Mouse (Mus musculus) CH12.LX (cell line): ENCODE measurements at regions not wholly inside any gene's neighbourhood (a gene's known extent, or its start where the extent isn't known, plus 50 kb on each side); places are given as distances from the start of the nearest gene placed in this dataset.

Experiments
- DNase-seq: peaks from one replicate; pipeline ENCODE4 v3.0.0-alpha.2; 2013; ENCODE audit errors: extremely low read depth
- H3K27ac ChIP-seq: 2 replicates; pipeline ENCODE4 v1.5.1; 2012; ENCODE audit warnings: low read depth, mild to moderate bottlenecking, control low read depth, moderate library complexity; ENCODE audit not compliant: insufficient read depth
- H3K27me3 ChIP-seq: replicated peaks from 2 replicates; pipeline ENCODE3; 2012; ENCODE audit warnings: inconsistent platforms
- H3K36me3 ChIP-seq, 2 experiments: replicated peaks in 1 of 2; 2 replicates each; pipeline versions ENCODE3 to v1.6.1; 2012; ENCODE audit warnings: inconsistent platforms in 1 of 2, low read length in 1 of 2, mild to moderate bottlenecking in 1 of 2, mixed read lengths in 1 of 2, moderate library complexity in 1 of 2; ENCODE audit not compliant: control insufficient read depth in 1 of 2, insufficient read depth in 1 of 2
- H3K4me1 ChIP-seq, 2 experiments: 2 replicates each; pipeline ENCODE4 v1.6.1; 2012; ENCODE audit warnings: inconsistent platforms in 1 of 2, moderate library complexity in 1 of 2; ENCODE audit not compliant: insufficient read depth in 2 of 2, control insufficient read depth in 1 of 2
- H3K4me2 ChIP-seq: 2 replicates; pipeline ENCODE4 v1.6.1; 2012; ENCODE audit warnings: low read depth, mild to moderate bottlenecking, control low read depth; ENCODE audit not compliant: poor library complexity, insufficient read depth, severe bottlenecking
- H3K4me3 ChIP-seq, 3 experiments: fragments of 150-350 bp in 1 of 3; sonication (generic) in 1 of 3; replicated peaks in 1 of 3; 2 replicates each; pipeline versions ENCODE3 to v1.5.1; 2011 to 2012; ENCODE audit warnings: low read depth in 2 of 3, low read length in 2 of 3, mild to moderate bottlenecking in 2 of 3, moderate library complexity in 2 of 3, control low read depth in 1 of 3, improper control_type of control experiment in 1 of 3, inconsistent platforms in 1 of 3, mixed read lengths in 1 of 3; ENCODE audit not compliant: poor library complexity in 1 of 3
- H3K79me2 ChIP-seq: replicated peaks from 2 replicates; pipeline ENCODE4 v1.6.1; 2012; ENCODE audit warnings: mild to moderate bottlenecking, moderate library complexity; ENCODE audit not compliant: control insufficient read depth, poor library complexity, insufficient read depth, severe bottlenecking; ENCODE audit errors: extremely low read depth
- H3K9ac ChIP-seq: 2 replicates; pipeline ENCODE4 v1.6.1; 2012; ENCODE audit warnings: low read depth, mild to moderate bottlenecking, control low read depth, moderate library complexity; ENCODE audit not compliant: insufficient read depth
- H3K9me3 ChIP-seq: replicated peaks from 2 replicates; pipeline ENCODE3; 2012; ENCODE audit warnings: low read length, inconsistent platforms, mixed read lengths
- E2F4 ChIP-seq: IDR thresholded peaks from 2 replicates; pipeline ENCODE4 v1.6.1; 2011; ENCODE audit warnings: low read depth, low read length, improper control_type of control experiment; ENCODE audit not compliant: insufficient replicate concordance
- ETS1 ChIP-seq: conservative IDR thresholded peaks from 2 replicates; pipeline ENCODE4 v1.6.1; 2012; ENCODE audit warnings: low read depth, mild to moderate bottlenecking, inconsistent platforms, low read length, improper control_type of control experiment, moderate library complexity
- HCFC1 ChIP-seq: IDR thresholded peaks from 2 replicates; pipeline ENCODE4 v1.6.1; 2012; ENCODE audit warnings: low read depth, mild to moderate bottlenecking, inconsistent platforms, low read length, improper control_type of control experiment
- IRF4 ChIP-seq: IDR thresholded peaks from 2 replicates; pipeline ENCODE4 v1.6.1; 2014; ENCODE audit warnings: low read depth, mild to moderate bottlenecking, inconsistent platforms, low read length, improper control_type of control experiment
- JUN ChIP-seq: IDR thresholded peaks from 2 replicates; pipeline ENCODE4 v1.6.1; 2011; ENCODE audit warnings: low read depth, mild to moderate bottlenecking, low read length, improper control_type of control experiment, moderate library complexity; ENCODE audit not compliant: insufficient read depth
- KAT2A ChIP-seq: IDR thresholded peaks from 2 replicates; pipeline ENCODE4 v1.6.1; 2012; ENCODE audit warnings: low read length, improper control_type of control experiment, inconsistent platforms; ENCODE audit not compliant: insufficient replicate concordance
- MAFK ChIP-seq: IDR thresholded peaks from 2 replicates; pipeline ENCODE4 v1.6.1; 2011; ENCODE audit warnings: low read length, improper control_type of control experiment; ENCODE audit not compliant: insufficient replicate concordance
- MAZ ChIP-seq: IDR thresholded peaks from 2 replicates; pipeline ENCODE4 v1.6.1; 2012; ENCODE audit warnings: low read depth, mild to moderate bottlenecking, inconsistent platforms, low read length, improper control_type of control experiment, moderate library complexity
- MEF2A ChIP-seq: IDR thresholded peaks from 2 replicates; pipeline ENCODE4 v1.6.1; 2014; ENCODE audit warnings: low read depth, mild to moderate bottlenecking, inconsistent platforms, low read length, improper control_type of control experiment, borderline replicate concordance
- MXI1 ChIP-seq: IDR thresholded peaks from 2 replicates; pipeline ENCODE4 v1.6.1; 2011; ENCODE audit warnings: mild to moderate bottlenecking, low read depth, low read length, improper control_type of control experiment
- MYC ChIP-seq: IDR thresholded peaks from 2 replicates; pipeline ENCODE4 v1.6.1; 2011; ENCODE audit warnings: low read depth, mild to moderate bottlenecking, improper control_type of control experiment, low read length
- NELFE ChIP-seq: IDR thresholded peaks from 2 replicates; pipeline ENCODE4 v1.6.1; 2011; ENCODE audit warnings: low read depth, low read length, improper control_type of control experiment
- PAX5 ChIP-seq: IDR thresholded peaks from 2 replicates; pipeline ENCODE4 v1.6.1; 2012; ENCODE audit warnings: low read length, inconsistent platforms, mixed read lengths
- POLR2A ChIP-seq: IDR thresholded peaks from 2 replicates; pipeline ENCODE4 v1.6.1; 2011; ENCODE audit warnings: low read depth, mild to moderate bottlenecking, improper control_type of control experiment, low read length
- RAD21 ChIP-seq: IDR thresholded peaks from 2 replicates; pipeline ENCODE4 v1.6.1; 2011; ENCODE audit warnings: low read depth, mild to moderate bottlenecking, low read length, improper control_type of control experiment, moderate library complexity
- SIN3A ChIP-seq: IDR thresholded peaks from 2 replicates; pipeline ENCODE4 v1.6.1; 2012; ENCODE audit warnings: low read length, improper control_type of control experiment, inconsistent platforms
- SMC3 ChIP-seq: IDR thresholded peaks from 2 replicates; pipeline ENCODE4 v1.6.1; 2011; ENCODE audit warnings: low read depth, low read length, improper control_type of control experiment
- TCF12 ChIP-seq: IDR thresholded peaks from 2 replicates; pipeline ENCODE4 v1.6.1; 2014; ENCODE audit warnings: low read depth, mild to moderate bottlenecking, inconsistent platforms, low read length, improper control_type of control experiment
- USF1 ChIP-seq: IDR thresholded peaks from 2 replicates; pipeline ENCODE4 v1.6.1; 2014; ENCODE audit warnings: low read depth, mild to moderate bottlenecking, inconsistent platforms, low read length, improper control_type of control experiment
- ZC3H11A ChIP-seq: IDR thresholded peaks from 2 replicates; pipeline ENCODE4 v1.6.1; 2012; ENCODE audit warnings: low read depth, mild to moderate bottlenecking, inconsistent platforms, low read length, improper control_type of control experiment
- ZKSCAN1 ChIP-seq: IDR thresholded peaks from 2 replicates; pipeline ENCODE4 v1.6.1; 2012; ENCODE audit warnings: low read depth, inconsistent platforms, low read length, improper control_type of control experiment, borderline replicate concordance
- dilution Hi-C: fragments of 300-500 bp; cut with MboI; formaldehyde crosslinking; loops from 2 replicates; pipeline ENCODE4 v1.14.3; 2020; ENCODE audit warnings: low sequenced_read_pairs; ENCODE audit not compliant: extremely low pct_unique_long_range_greater_than_20kb, extremely low pct_ligation_motif_present
- in situ Hi-C: fragments of 300-500 bp; cut with MboI; formaldehyde crosslinking; loops from 3 replicates; pipeline ENCODE4 v1.14.3; 2019; ENCODE audit warnings: low sequenced_read_pairs, low pct_ligation_motif_present, low pct_unique_long_range_greater_than_20kb, mixed read lengths

GRCm38 (mm10) chr13:54847764-54848183 lies 58.6 kb downstream of the Tspan17 start:
- Histone ChIP-seq H3K9me3 (peaks cover 2% of the 10 kb centered on the region), H3K27me3 (peaks cover 83% of the 10 kb centered on the region), H3K4me1 (no peaks in the 10 kb centered on the region), H3K79me2 (no peaks in the 10 kb centered on the region), H3K36me3 (no peaks in the 10 kb centered on the region), H3K9ac (no peak overlapping the region), H3K4me3 (no peak overlapping the region), H3K27ac (no peak overlapping the region), H3K4me2 (no peak overlapping the region)
- in situ Hi-C loops (no loop called here), dilution Hi-C loops (no loop called here)
- TF ChIP-seq MEF2A = no peak
- no peak for TF ChIP-seq KAT2A
- TF ChIP-seq E2F4 = no peak
- TF ChIP-seq ZC3H11A = no peak
- TF ChIP-seq NELFE = no peak
- no peak for TF ChIP-seq ETS1
- TF ChIP-seq MXI1 = no peak
- TF ChIP-seq HCFC1 = no peak
- no peak for TF ChIP-seq PAX5
- TF ChIP-seq SMC3 = no peak
- TF ChIP-seq RAD21 = no peak
- TF ChIP-seq MAZ = no peak
- no peak for TF ChIP-seq USF1
- TF ChIP-seq POLR2A = no peak
- no peak for TF ChIP-seq TCF12
- no peak for DNase-seq

DNA sequence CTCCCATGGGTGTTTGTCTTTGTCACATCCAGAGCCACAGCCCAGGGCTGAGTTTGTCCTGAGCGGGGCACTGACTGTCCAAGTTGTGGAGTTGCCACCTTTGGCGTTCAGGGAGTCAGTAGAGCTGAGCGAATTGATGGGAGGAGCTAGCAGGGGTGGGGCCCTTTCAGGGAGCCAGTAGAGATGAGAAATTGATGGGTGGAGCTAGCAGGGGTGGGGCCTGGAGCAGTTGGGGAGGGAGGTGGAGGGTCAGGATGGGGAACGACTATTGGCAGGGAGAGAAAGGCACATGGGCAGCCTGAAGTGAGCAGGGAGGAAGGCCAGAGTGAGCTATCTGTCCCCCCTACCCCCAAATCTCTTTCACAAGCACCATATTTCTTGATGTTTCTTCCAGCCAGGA lies 62.0 kb downstream of the Tspan17 start:
- dilution Hi-C loops = no loop called here
- in situ Hi-C loops = no loop called here
- H3K27ac ChIP-seq = no peak overlapping the region
- no peaks in the 10 kb centered on the region for H3K36me3 ChIP-seq
- no peak for TF ChIP-seq IRF4
- TF ChIP-seq TCF12 = no peak
- no peak for TF ChIP-seq JUN
- no peak for TF ChIP-seq MEF2A
- TF ChIP-seq SMC3 = no peak
- TF ChIP-seq MYC = no peak
- TF ChIP-seq MAFK = no peak
- no peak for TF ChIP-seq E2F4
- TF ChIP-seq KAT2A = no peak
- TF ChIP-seq ZKSCAN1 = no peak
- TF ChIP-seq SIN3A = no peak
- no peak for TF ChIP-seq RAD21
- TF ChIP-seq, all 38 proteins: peak for 0
- Histone ChIP-seq H3K4me2 (no peak overlapping the region), H3K27me3 (peaks cover 90% of the 10 kb centered on the region), H3K79me2 (no peaks in the 10 kb centered on the region), H3K9me3 (no peaks in the 10 kb centered on the region), H3K9ac (no peak overlapping the region), H3K4me1 (no peaks in the 10 kb centered on the region), H3K4me3 (no peak overlapping the region)
- DNase-seq = no peak
